Mouse (Mus musculus) CH12.LX (cell line): Measurements from ENCODE around the gene Rngtt.

Source experiments
- CHD1 ChIP-seq: IDR thresholded peaks from 2 replicates; pipeline ENCODE4 v1.6.1; 2012; ENCODE audit warnings: low read depth, low read length, improper control_type of control experiment, inconsistent platforms
- CTCF ChIP-seq, 2 experiments: IDR thresholded peaks in 1 of 2; conservative IDR thresholded peaks in 1 of 2; 2 replicates each; pipeline ENCODE4 v1.5.1; 2011 to 2012; ENCODE audit warnings: low read depth in 2 of 2, low read length in 2 of 2, improper control_type of control experiment in 1 of 2, inconsistent platforms in 1 of 2, mild to moderate bottlenecking in 1 of 2, moderate library complexity in 1 of 2
- E2F4 ChIP-seq: IDR thresholded peaks from 2 replicates; pipeline ENCODE4 v1.6.1; 2011; ENCODE audit warnings: low read depth, low read length, improper control_type of control experiment; ENCODE audit not compliant: insufficient replicate concordance
- ELF1 ChIP-seq: IDR thresholded peaks from 2 replicates; pipeline ENCODE4 v1.6.1; 2014; ENCODE audit warnings: low read depth, mild to moderate bottlenecking, inconsistent platforms, low read length, improper control_type of control experiment
- EP300 ChIP-seq: IDR thresholded peaks from 2 replicates; pipeline ENCODE4 v1.6.1; 2011; ENCODE audit warnings: low read length, improper control_type of control experiment
- HCFC1 ChIP-seq: IDR thresholded peaks from 2 replicates; pipeline ENCODE4 v1.6.1; 2012; ENCODE audit warnings: low read depth, mild to moderate bottlenecking, inconsistent platforms, low read length, improper control_type of control experiment
- KAT2A ChIP-seq: IDR thresholded peaks from 2 replicates; pipeline ENCODE4 v1.6.1; 2012; ENCODE audit warnings: low read length, improper control_type of control experiment, inconsistent platforms; ENCODE audit not compliant: insufficient replicate concordance
- MAFK ChIP-seq: IDR thresholded peaks from 2 replicates; pipeline ENCODE4 v1.6.1; 2011; ENCODE audit warnings: low read length, improper control_type of control experiment; ENCODE audit not compliant: insufficient replicate concordance
- MEF2A ChIP-seq: IDR thresholded peaks from 2 replicates; pipeline ENCODE4 v1.6.1; 2014; ENCODE audit warnings: low read depth, mild to moderate bottlenecking, inconsistent platforms, low read length, improper control_type of control experiment, borderline replicate concordance
- MYC ChIP-seq: IDR thresholded peaks from 2 replicates; pipeline ENCODE4 v1.6.1; 2011; ENCODE audit warnings: low read depth, mild to moderate bottlenecking, improper control_type of control experiment, low read length
- POLR2A ChIP-seq: IDR thresholded peaks from 2 replicates; pipeline ENCODE4 v1.6.1; 2011; ENCODE audit warnings: low read depth, mild to moderate bottlenecking, improper control_type of control experiment, low read length
- USF1 ChIP-seq: IDR thresholded peaks from 2 replicates; pipeline ENCODE4 v1.6.1; 2014; ENCODE audit warnings: low read depth, mild to moderate bottlenecking, inconsistent platforms, low read length, improper control_type of control experiment
- ZMIZ1 ChIP-seq: IDR thresholded peaks from 2 replicates; pipeline ENCODE4 v1.6.1; 2012; ENCODE audit warnings: low read depth, mild to moderate bottlenecking, inconsistent platforms, low read length, improper control_type of control experiment

GRCm38 (mm10) chr4:33363451-33363850, 53.3 kb downstream of the Rngtt start:
- 0 out of 4 replicates have a peak, but pooled peaks of 1 of the 2 experiments have one; percentile 7 for TF ChIP-seq CTCF (conservative IDR thresholded peaks at IDR 0.05 in 1 of 2, IDR thresholded peaks at IDR 0.05 in 1 of 2; ENCODE audit: low read depth in 2 of 2, low read length in 2 of 2)
- TF ChIP-seq POLR2A = no peak
- no peak for TF ChIP-seq E2F4
- no peak for TF ChIP-seq USF1
- TF ChIP-seq MAFK = no peak
- TF ChIP-seq ZMIZ1 = no peak
- no peak for TF ChIP-seq MEF2A
- TF ChIP-seq ELF1 = no peak
- no peak for TF ChIP-seq HCFC1
- TF ChIP-seq EP300 = no peak
- no peak for TF ChIP-seq KAT2A
- TF ChIP-seq MYC = no peak
- no peak for TF ChIP-seq CHD1
